Mouse (Mus musculus): Measurements from ENCODE around the gene Nt5c. TPM values are rescaled to one million over a fixed set of nuclear protein-coding genes. Genes with fewer than 3 reads are reported as not detected.

Nt5c gene
- polyA plus RNA-seq, 1 experiment from 2014 or later = 121 TPM

GRCm38 (mm10) chr11:115522703-115523102 lies 31.0 kb upstream of the Nt5c start:
- ATAC-seq (ENCODE audit: insufficient number of reproducible peaks, insufficient read depth, low FRiP score, low read depth) = no peak
- Histone ChIP-seq H3K36me3 (ENCODE audit: control insufficient read depth, insufficient read depth, low read length) (peaks cover 36% of the 10 kb centered on the region), H3K4me3 (ENCODE audit: low read depth, low read length) (no peak overlapping the region), H3K27me3 (ENCODE audit: control insufficient read depth, insufficient read depth, low read length) (no peaks in the 10 kb centered on the region), H3K27ac (ENCODE audit: low read length) (no peak overlapping the region), H3K9me3 (ENCODE audit: control insufficient read depth, low read depth, low read length) (no peaks in the 10 kb centered on the region), H3K4me1 (ENCODE audit: control insufficient read depth, insufficient read depth, low read length) (no peaks in the 10 kb centered on the region), H3K9ac (replicated peaks; ENCODE audit: low read depth, low read length) (no peak overlapping the region), H3K4me2 (replicated peaks; ENCODE audit: low read depth, low read length) (no peak overlapping the region)
- WGBS = 69% methylated on average over 2 of the region's 2 CpGs

DNA sequence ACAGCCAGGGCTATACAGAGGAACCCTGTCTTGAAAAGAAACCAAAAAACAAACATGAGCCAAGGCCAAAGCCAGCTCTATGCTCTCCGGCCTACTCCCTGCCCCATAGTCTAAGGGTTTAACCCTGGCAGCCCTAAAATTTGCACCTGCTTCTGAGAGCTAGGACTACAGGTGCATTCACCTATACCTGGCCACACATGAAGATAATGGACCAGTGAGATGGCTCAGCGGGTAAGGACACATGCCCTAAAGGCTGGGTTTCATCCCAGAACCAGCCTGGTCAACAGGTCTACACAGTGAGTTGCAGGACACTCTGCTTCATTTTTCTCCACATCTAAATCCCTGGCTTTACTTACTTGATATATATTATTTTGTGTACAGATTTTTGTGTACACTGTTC lies 30.6 kb upstream of the Nt5c start:
- Histone ChIP-seq H3K27ac (ENCODE audit: low read length) (no peak overlapping the region), H3K36me3 (ENCODE audit: control insufficient read depth, insufficient read depth, low read length) (peaks cover 32% of the 10 kb centered on the region), H3K4me3 (ENCODE audit: low read depth, low read length) (no peak overlapping the region), H3K4me2 (replicated peaks; ENCODE audit: low read depth, low read length) (no peak overlapping the region), H3K27me3 (ENCODE audit: control insufficient read depth, insufficient read depth, low read length) (no peaks in the 10 kb centered on the region), H3K9me3 (ENCODE audit: control insufficient read depth, low read depth, low read length) (no peaks in the 10 kb centered on the region), H3K9ac (replicated peaks; ENCODE audit: low read depth, low read length) (no peak overlapping the region), H3K4me1 (ENCODE audit: control insufficient read depth, insufficient read depth, low read length) (no peaks in the 10 kb centered on the region)
- 86% methylated on average over 2 of the region's 2 CpGs for WGBS
- no peak for ATAC-seq (ENCODE audit: insufficient number of reproducible peaks, insufficient read depth, low FRiP score, low read depth)

GRCm38 (mm10) chr11:115521080-115521479 lies 29.4 kb upstream of the Nt5c start:
- WGBS = 80% methylated on average over 4 of the region's 4 CpGs
- no peak for ATAC-seq (ENCODE audit: insufficient number of reproducible peaks, insufficient read depth, low FRiP score, low read depth)
- no peak overlapping the region for H3K4me3 ChIP-seq (ENCODE audit: low read depth, low read length)

DNA sequence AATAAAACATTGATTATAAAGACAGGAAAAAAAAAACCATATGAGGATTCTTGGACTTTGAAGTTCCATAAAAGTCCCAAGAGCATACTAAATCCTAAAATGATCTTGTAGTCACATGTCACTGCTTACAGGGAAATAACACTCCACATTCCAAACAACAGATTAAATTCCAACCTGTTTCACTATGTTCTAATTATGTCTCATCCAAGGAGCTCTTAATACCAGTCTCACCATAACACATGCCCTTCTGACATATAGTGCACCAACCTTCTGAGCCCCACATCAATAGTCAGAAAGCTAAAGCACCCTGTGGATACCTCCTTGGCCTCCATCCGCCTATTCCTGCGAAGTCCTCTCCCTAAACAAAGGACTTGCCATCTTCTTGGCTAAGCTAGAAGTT lies 28.6 kb upstream of the Nt5c start:
- Histone ChIP-seq H3K27ac (ENCODE audit: low read length) (no peak overlapping the region), H3K9ac (replicated peaks; ENCODE audit: low read depth, low read length) (no peak overlapping the region), H3K36me3 (ENCODE audit: control insufficient read depth, insufficient read depth, low read length) (peaks cover 18% of the 10 kb centered on the region), H3K27me3 (ENCODE audit: control insufficient read depth, insufficient read depth, low read length) (no peaks in the 10 kb centered on the region), H3K4me3 (ENCODE audit: low read depth, low read length) (no peak overlapping the region), H3K4me1 (ENCODE audit: control insufficient read depth, insufficient read depth, low read length) (no peaks in the 10 kb centered on the region), H3K4me2 (replicated peaks; ENCODE audit: low read depth, low read length) (no peak overlapping the region), H3K9me3 (ENCODE audit: control insufficient read depth, low read depth, low read length) (no peaks in the 10 kb centered on the region)
- ATAC-seq (ENCODE audit: insufficient number of reproducible peaks, insufficient read depth, low FRiP score, low read depth) = no peak
- 78% methylated on average over 2 of the region's 2 CpGs for WGBS

More at GRCm38 (mm10) chr11:115521080-115521479, 29.4 kb upstream of the Nt5c start:
- Histone ChIP-seq H3K9ac (replicated peaks; ENCODE audit: low read depth, low read length) (no peak overlapping the region), H3K4me2 (replicated peaks; ENCODE audit: low read depth, low read length) (no peak overlapping the region), H3K27ac (ENCODE audit: low read length) (no peak overlapping the region), H3K27me3 (ENCODE audit: control insufficient read depth, insufficient read depth, low read length) (no peaks in the 10 kb centered on the region), H3K9me3 (ENCODE audit: control insufficient read depth, low read depth, low read length) (no peaks in the 10 kb centered on the region), H3K36me3 (ENCODE audit: control insufficient read depth, insufficient read depth, low read length) (peaks cover 21% of the 10 kb centered on the region), H3K4me1 (ENCODE audit: control insufficient read depth, insufficient read depth, low read length) (no peaks in the 10 kb centered on the region)

- Histone ChIP-seq H3K4me1 (ENCODE audit: control insufficient read depth, insufficient read depth, low read length) (0 out of 2 replicates have a peak, but pooled peaks cover 3% of the 10 kb centered on the region), H3K4me3 (ENCODE audit: low read depth, low read length) (no peak overlapping the region), H3K9me3 (ENCODE audit: control insufficient read depth, low read depth, low read length) (no peaks in the 10 kb centered on the region), H3K4me2 (replicated peaks; ENCODE audit: low read depth, low read length) (no peak overlapping the region), H3K9ac (replicated peaks; ENCODE audit: low read depth, low read length) (no peak overlapping the region), H3K27me3 (ENCODE audit: control insufficient read depth, insufficient read depth, low read length) (no peaks in the 10 kb centered on the region), H3K36me3 (ENCODE audit: control insufficient read depth, insufficient read depth, low read length) (peaks cover 12% of the 10 kb centered on the region), H3K27ac (ENCODE audit: low read length) (no peak overlapping the region)
- ATAC-seq (ENCODE audit: insufficient number of reproducible peaks, insufficient read depth, low FRiP score, low read depth) = no peak
- WGBS = 85% methylated on average over 3 of the region's 3 CpGs
Measured at GRCm38 (mm10) chr11:115519581-115519980, 27.9 kb upstream of the Nt5c start.

GRCm38 (mm10) chr11:115518693-115519092 lies 27.0 kb upstream of the Nt5c start:
- no peak overlapping the region for H3K9ac ChIP-seq (replicated peaks; ENCODE audit: low read depth, low read length)
- H3K4me1 ChIP-seq (ENCODE audit: control insufficient read depth, insufficient read depth, low read length) = 0 out of 2 replicates have a peak, but pooled peaks cover 3% of the 10 kb centered on the region
- H3K27ac ChIP-seq (ENCODE audit: low read length) = no peak overlapping the region
- no peak overlapping the region for H3K4me3 ChIP-seq (ENCODE audit: low read depth, low read length)
- H3K27me3 ChIP-seq (ENCODE audit: control insufficient read depth, insufficient read depth, low read length) = no peaks in the 10 kb centered on the region
- no peaks in the 10 kb centered on the region for H3K9me3 ChIP-seq (ENCODE audit: control insufficient read depth, low read depth, low read length)
- ATAC-seq (ENCODE audit: insufficient number of reproducible peaks, insufficient read depth, low FRiP score, low read depth) = no peak
- 56% methylated on average over 9 of the region's 9 CpGs for WGBS
- no peak overlapping the region for H3K4me2 ChIP-seq (replicated peaks; ENCODE audit: low read depth, low read length)
- peaks cover 4% of the 10 kb centered on the region for H3K36me3 ChIP-seq (ENCODE audit: control insufficient read depth, insufficient read depth, low read length)

DNA sequence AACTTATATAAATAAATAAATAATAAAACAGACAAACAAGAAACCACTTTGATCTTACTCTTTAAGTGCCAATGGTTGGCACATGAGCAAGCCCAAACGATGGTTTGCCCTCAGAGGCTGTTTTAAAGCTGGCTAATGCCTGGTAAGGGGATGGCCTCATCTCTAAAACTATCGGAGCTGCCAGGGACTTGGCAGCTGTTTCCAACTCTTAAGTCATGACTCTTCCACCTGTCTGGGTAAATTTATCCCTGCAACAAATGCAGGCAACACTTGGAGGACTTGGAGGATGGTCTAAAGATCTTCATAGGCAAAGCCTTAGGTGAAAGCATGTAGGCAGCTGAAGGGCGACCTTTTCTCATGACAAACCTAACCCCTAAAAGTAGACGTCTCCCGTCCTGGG lies 25.3 kb upstream of the Nt5c start:
- Histone ChIP-seq H3K27ac (ENCODE audit: low read length) (no peak overlapping the region), H3K4me3 (ENCODE audit: low read depth, low read length) (no peak overlapping the region), H3K36me3 (ENCODE audit: control insufficient read depth, insufficient read depth, low read length) (no peaks in the 10 kb centered on the region), H3K4me1 (ENCODE audit: control insufficient read depth, insufficient read depth, low read length) (peaks cover 12% of the 10 kb centered on the region; the same call in 1 of the 2 replicates), H3K9me3 (ENCODE audit: control insufficient read depth, low read depth, low read length) (no peaks in the 10 kb centered on the region), H3K4me2 (replicated peaks; ENCODE audit: low read depth, low read length) (no peak overlapping the region), H3K9ac (replicated peaks; ENCODE audit: low read depth, low read length) (no peak overlapping the region), H3K27me3 (ENCODE audit: control insufficient read depth, insufficient read depth, low read length) (no peaks in the 10 kb centered on the region)
- 79% methylated on average over 5 of the region's 5 CpGs for WGBS
- ATAC-seq (ENCODE audit: insufficient number of reproducible peaks, insufficient read depth, low FRiP score, low read depth) = no peak

DNA sequence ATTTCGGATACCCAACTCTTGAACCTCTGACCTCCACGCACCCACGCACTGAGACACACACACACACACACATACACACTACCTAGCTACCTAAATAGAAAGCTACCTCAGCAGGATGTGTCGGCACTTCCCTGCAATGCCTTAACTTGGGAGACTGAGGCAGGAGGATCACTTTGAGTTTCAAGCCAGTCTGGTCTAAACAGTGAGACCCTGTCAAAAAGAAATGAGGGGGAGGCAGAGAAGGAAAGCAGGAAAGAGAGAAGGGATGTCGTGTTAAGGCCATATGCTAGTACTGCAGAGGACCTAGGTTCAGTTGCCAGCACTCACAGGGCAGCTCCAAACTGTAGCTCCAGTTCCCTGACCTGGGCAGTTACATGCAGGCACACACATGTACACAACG lies 23.4 kb upstream of the Nt5c start:
- no peaks in the 10 kb centered on the region for H3K36me3 ChIP-seq (ENCODE audit: control insufficient read depth, insufficient read depth, low read length)
- H3K9me3 ChIP-seq (ENCODE audit: control insufficient read depth, low read depth, low read length) = no peaks in the 10 kb centered on the region
- 66% methylated on average over 6 of the region's 6 CpGs for WGBS
- H3K4me3 ChIP-seq (ENCODE audit: low read depth, low read length) = no peak overlapping the region
- H3K4me1 ChIP-seq (ENCODE audit: control insufficient read depth, insufficient read depth, low read length) = peaks cover 30% of the 10 kb centered on the region
- H3K4me2 ChIP-seq (replicated peaks; ENCODE audit: low read depth, low read length) = 0 out of 2 replicates have a peak overlapping the region, but pooled peaks have one; percentile 58
- H3K27ac ChIP-seq (ENCODE audit: low read length) = no peak overlapping the region
- no peak for ATAC-seq (ENCODE audit: insufficient number of reproducible peaks, insufficient read depth, low FRiP score, low read depth)
- no peak overlapping the region for H3K9ac ChIP-seq (replicated peaks; ENCODE audit: low read depth, low read length)
- H3K27me3 ChIP-seq (ENCODE audit: control insufficient read depth, insufficient read depth, low read length) = no peaks in the 10 kb centered on the region

DNA sequence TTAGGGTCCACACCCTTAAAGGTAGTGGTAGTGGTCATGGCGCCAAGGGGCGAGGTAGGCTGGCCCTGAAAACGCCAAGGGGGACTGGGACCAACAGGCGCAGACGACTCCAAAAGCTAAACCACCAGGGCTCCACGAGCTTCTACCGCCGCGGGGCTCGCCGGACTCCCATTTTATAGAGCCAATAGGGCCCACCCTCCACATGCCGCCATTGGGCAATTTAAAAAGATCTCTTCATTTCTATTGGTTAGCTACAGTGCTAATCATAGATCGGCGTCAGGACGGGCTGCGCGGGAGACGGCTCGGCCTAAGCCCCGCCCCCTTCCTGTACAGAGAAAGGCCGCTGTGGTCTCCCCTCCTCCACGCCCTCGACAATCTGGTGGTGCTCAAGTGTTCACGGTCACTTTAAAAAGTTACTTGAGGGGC lies 22.6 kb upstream of the Nt5c start, which contains the start of gene Jpt1:
Gene Jpt1, minus strand, starts transcription at position 150 of the 426 bp plus-strand sequence.
- Histone ChIP-seq H3K27me3 (ENCODE audit: control insufficient read depth, insufficient read depth, low read length) (no peaks in the 10 kb centered on the region), H3K4me3 (ENCODE audit: low read depth, low read length) (peak within 1 kb of the TSS; percentile 99), H3K4me2 (replicated peaks; ENCODE audit: low read depth, low read length) (peak within 1 kb of the TSS; percentile 58), H3K36me3 (ENCODE audit: control insufficient read depth, insufficient read depth, low read length) (no peaks in the 10 kb centered on the region), H3K4me1 (ENCODE audit: control insufficient read depth, insufficient read depth, low read length) (peaks cover 34% of the 10 kb centered on the region), H3K27ac (ENCODE audit: low read length) (peak within 1 kb of the TSS; percentile 91), H3K9me3 (ENCODE audit: control insufficient read depth, low read depth, low read length) (no peaks in the 10 kb centered on the region), H3K9ac (replicated peaks; ENCODE audit: low read depth, low read length) (peak within 1 kb of the TSS; percentile 93)
- 1% methylated on average over 24 of the region's 24 CpGs for WGBS
- peak; percentile 97 for ATAC-seq (ENCODE audit: insufficient number of reproducible peaks, insufficient read depth, low FRiP score, low read depth)
